In the genomic region with DNA sequence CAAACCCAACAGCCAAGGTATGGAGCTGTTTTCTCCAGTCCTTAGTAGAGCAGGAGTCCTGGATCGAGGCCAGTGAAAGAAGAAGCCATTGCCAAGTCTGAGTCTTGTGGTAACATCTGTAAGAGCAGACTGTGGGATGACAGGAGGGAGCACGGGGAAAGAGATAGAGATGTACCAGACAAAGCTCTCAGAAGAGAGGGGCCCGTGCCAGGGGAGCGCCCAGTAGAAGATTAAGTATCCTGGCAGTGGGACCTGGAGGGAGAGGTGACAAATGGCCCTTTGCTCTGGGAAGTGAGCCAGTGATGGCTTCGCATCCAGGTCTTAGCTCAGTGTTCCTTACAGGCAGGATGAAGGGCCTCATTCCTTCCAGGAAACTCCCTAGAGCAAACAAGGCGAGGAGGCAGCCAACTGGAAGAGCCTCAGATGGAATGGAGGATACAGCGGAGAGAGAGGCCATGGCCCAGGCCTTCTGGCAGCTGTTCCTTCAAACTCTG, we compare ENCODE assay signal across 9 mouse cellular contexts.
DNase-seq lines count a peak whose midpoint lies in the region; ATAC-seq and TF ChIP-seq lines count a peak whose summit lies in the region.
"Had no signal": no experiment of that assay in that cellular context is flagged by ENCODE, and none has a peak within 500 bp of the region (broad histone marks: within the 10 kb centered on the region; RNA-seq: fewer than 3 reads in every experiment).

No protein-coding gene starts in this region.

- no peak for TF ChIP-seq CTCF in lung, embryonic 14.5 days (IDR thresholded peaks at IDR 0.05; ENCODE audit: low read depth)

- H3K4me2 ChIP-seq in hindbrain, embryonic 14.5 days (replicated peaks), result no peak overlapping the region
- no peak overlapping the region for H3K4me2 ChIP-seq in hindbrain, embryonic 13.5 days
- no peak overlapping the region for H3K4me2 ChIP-seq in heart, embryonic 16.5 days (ENCODE audit: low read depth, low read length)
- no peak overlapping the region for H3K4me2 ChIP-seq in lung, embryonic 14.5 days
- H3K4me2 ChIP-seq in liver, embryonic 12.5 days, result no peak overlapping the region
- H3K4me2 ChIP-seq: liver, embryonic 13.5 days had no signal

- peaks cover 13% of the 10 kb centered on the region; the same call in 1 of the 2 replicates for H3K4me1 ChIP-seq in hindbrain, embryonic 14.5 days (replicated peaks; ENCODE audit: control insufficient read depth, insufficient read depth, low read length)
- peaks cover 26% of the 10 kb centered on the region for H3K4me1 ChIP-seq in hindbrain, embryonic 13.5 days (replicated peaks)
- peaks cover 27% of the 10 kb centered on the region for H3K4me1 ChIP-seq in heart, embryonic 16.5 days (ENCODE audit: control insufficient read depth, insufficient read depth, low read length)
- no peaks in the 10 kb centered on the region for H3K4me1 ChIP-seq in lung, embryonic 14.5 days (ENCODE audit: insufficient read depth)
- H3K4me1 ChIP-seq in liver, embryonic 12.5 days, result no peaks in the 10 kb centered on the region
- H3K4me1 ChIP-seq: liver, embryonic 13.5 days had no signal

- DNase-seq in hindbrain, embryonic 14.5 days (ENCODE audit: low spot score), result peak; percentile 58
- DNase-seq in cerebellum, adult 18-20 months, result peak; percentile 71 to 73
- DNase-seq in lung, embryonic 14.5 days, result peak; percentile 68
- no peak for DNase-seq in T-cell, adult 2 months (ENCODE audit: low spot score)
- DNase-seq: liver, embryonic 13.5 days had no signal

- no peaks in the 10 kb centered on the region for H3K36me3 ChIP-seq in hindbrain, embryonic 14.5 days (replicated peaks; ENCODE audit: control insufficient read depth, insufficient read depth)
- H3K36me3 ChIP-seq in hindbrain, embryonic 13.5 days, result no peaks in the 10 kb centered on the region
- H3K36me3 ChIP-seq in heart, embryonic 16.5 days (ENCODE audit: control insufficient read depth, insufficient read depth), result no peaks in the 10 kb centered on the region
- H3K36me3 ChIP-seq in lung, embryonic 14.5 days (ENCODE audit: insufficient read depth), result no peaks in the 10 kb centered on the region
- H3K36me3 ChIP-seq in liver, embryonic 12.5 days, result no peaks in the 10 kb centered on the region
- H3K36me3 ChIP-seq: liver, embryonic 13.5 days had no signal

- 75% methylated on average over 7 of the region's 7 CpGs for WGBS in hindbrain, embryonic 14.5 days
- WGBS in hindbrain, embryonic 13.5 days, result 67% methylated on average over 7 of the region's 7 CpGs
- 34% methylated on average over 7 of the region's 7 CpGs for WGBS in heart, embryonic 16.5 days
- 50% methylated on average over 7 of the region's 7 CpGs for WGBS in lung, embryonic 14.5 days
- WGBS in liver, embryonic 12.5 days (ENCODE audit: insufficient replicate concordance), result 62% methylated on average over 7 of the region's 7 CpGs

- H3K27ac ChIP-seq in hindbrain, embryonic 14.5 days, result no peak overlapping the region
- no peak overlapping the region for H3K27ac ChIP-seq in hindbrain, embryonic 13.5 days
- peak overlapping the region; percentile 10 for H3K27ac ChIP-seq in heart, embryonic 16.5 days (ENCODE audit: low read length)
- no peak overlapping the region for H3K27ac ChIP-seq in lung, embryonic 14.5 days (ENCODE audit: low read depth)
- no peak overlapping the region for H3K27ac ChIP-seq in liver, embryonic 12.5 days
- H3K27ac ChIP-seq: liver, embryonic 13.5 days had no signal

- H3K9me3 ChIP-seq in hindbrain, embryonic 14.5 days (ENCODE audit: control insufficient read depth, low read length), result no peaks in the 10 kb centered on the region
- H3K9me3 ChIP-seq in hindbrain, embryonic 13.5 days, result no peaks in the 10 kb centered on the region
- H3K9me3 ChIP-seq in heart, embryonic 16.5 days (replicated peaks; ENCODE audit: control insufficient read depth, low read length), result no peaks in the 10 kb centered on the region
- H3K9me3 ChIP-seq in lung, embryonic 14.5 days (ENCODE audit: low read depth, low read length), result no peaks in the 10 kb centered on the region
- peaks cover 6% of the 10 kb centered on the region; the same call in 1 of the 2 replicates for H3K9me3 ChIP-seq in liver, embryonic 12.5 days (replicated peaks)

- ATAC-seq in hindbrain, embryonic 14.5 days (ENCODE audit: low FRiP score), result no peak
- ATAC-seq in hindbrain, embryonic 13.5 days (ENCODE audit: low FRiP score), result no peak; the same call in 1 of the 2 replicates
- ATAC-seq in heart, embryonic 16.5 days (replicated peaks; ENCODE audit: extremely low read depth, insufficient read depth, low FRiP score), result peak; percentile 78
- peak; percentile 66 for ATAC-seq in lung, embryonic 14.5 days (ENCODE audit: insufficient read depth)
- no peak for ATAC-seq in liver, embryonic 12.5 days
- no peak for ATAC-seq in megakaryocyte, adult 5-6 weeks (ENCODE audit: poor library complexity, severe bottlenecking)

- no peaks in the 10 kb centered on the region for H3K27me3 ChIP-seq in hindbrain, embryonic 14.5 days (ENCODE audit: control insufficient read depth, insufficient read depth, low read length)
- no peaks in the 10 kb centered on the region for H3K27me3 ChIP-seq in hindbrain, embryonic 13.5 days
- H3K27me3 ChIP-seq in heart, embryonic 16.5 days (ENCODE audit: control insufficient read depth, insufficient read depth, low read length), result no peaks in the 10 kb centered on the region
- H3K27me3 ChIP-seq in lung, embryonic 14.5 days (ENCODE audit: insufficient read depth, low read length), result no peaks in the 10 kb centered on the region
- no peaks in the 10 kb centered on the region for H3K27me3 ChIP-seq in liver, embryonic 12.5 days (replicated peaks)
- H3K27me3 ChIP-seq: liver, embryonic 13.5 days had no signal

- H3K4me3 ChIP-seq in hindbrain, embryonic 14.5 days (replicated peaks; ENCODE audit: low read length), result no peak overlapping the region
- no peak overlapping the region for H3K4me3 ChIP-seq in hindbrain, embryonic 13.5 days
- no peak overlapping the region for H3K4me3 ChIP-seq in heart, embryonic 16.5 days (ENCODE audit: low read length)
- H3K4me3 ChIP-seq in lung, embryonic 14.5 days (ENCODE audit: low read depth, low read length), result no peak overlapping the region
- no peak overlapping the region for H3K4me3 ChIP-seq in liver, embryonic 12.5 days
- H3K4me3 ChIP-seq: liver, embryonic 13.5 days had no signal

- H3K9ac ChIP-seq in hindbrain, embryonic 14.5 days, result no peak overlapping the region
- H3K9ac ChIP-seq in hindbrain, embryonic 13.5 days, result no peak overlapping the region
- no peak overlapping the region for H3K9ac ChIP-seq in heart, embryonic 16.5 days (ENCODE audit: low read length)
- no peak overlapping the region for H3K9ac ChIP-seq in lung, embryonic 14.5 days
- H3K9ac ChIP-seq in liver, embryonic 12.5 days, result no peak overlapping the region
- H3K9ac ChIP-seq: liver, embryonic 13.5 days had no signal

Comparison
In these comparisons a context has a peak if more than half of its experiments do, and no peak if none do; other contexts are left out.
1. ATAC-seq: peak in heart, embryonic 16.5 days (single experiment) and lung, embryonic 14.5 days (single experiment); none in hindbrain, embryonic 14.5 days (single experiment), hindbrain, embryonic 13.5 days (single experiment), liver, embryonic 12.5 days (single experiment) and megakaryocyte, adult 5-6 weeks (single experiment).